Mouse (Mus musculus) brain, embryonic 18.5 days (tissue): Measurements from ENCODE around the gene Cacna1c.

Experiments used
- DNase-seq: peaks from one replicate; pipeline ENCODE4 v3.0.0-alpha.2; 2012; ENCODE audit warnings: low read depth, low spot score

Cacna1c gene

DNA sequence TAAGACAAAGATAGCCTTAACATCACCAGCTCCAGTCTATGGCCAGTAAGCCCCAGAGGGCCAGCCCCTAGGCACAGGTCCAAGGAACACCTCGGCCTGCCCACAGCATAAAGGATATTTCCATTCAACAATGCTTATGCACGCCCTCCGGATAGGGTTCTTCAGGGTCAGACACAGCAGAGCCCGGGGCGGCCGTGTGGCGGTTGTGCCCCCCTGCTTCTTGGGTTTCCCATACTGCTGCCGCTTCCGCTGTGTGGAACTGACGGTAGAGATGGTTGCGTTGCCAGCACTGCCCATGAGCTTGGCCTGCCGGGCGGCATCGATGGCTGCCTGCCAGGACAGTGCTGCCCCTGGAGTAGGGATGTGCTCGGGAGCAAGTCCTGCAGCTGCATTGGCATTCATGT, 139.1 kb downstream of the Cacna1c start:
- DNase-seq, result no peak

DNA sequence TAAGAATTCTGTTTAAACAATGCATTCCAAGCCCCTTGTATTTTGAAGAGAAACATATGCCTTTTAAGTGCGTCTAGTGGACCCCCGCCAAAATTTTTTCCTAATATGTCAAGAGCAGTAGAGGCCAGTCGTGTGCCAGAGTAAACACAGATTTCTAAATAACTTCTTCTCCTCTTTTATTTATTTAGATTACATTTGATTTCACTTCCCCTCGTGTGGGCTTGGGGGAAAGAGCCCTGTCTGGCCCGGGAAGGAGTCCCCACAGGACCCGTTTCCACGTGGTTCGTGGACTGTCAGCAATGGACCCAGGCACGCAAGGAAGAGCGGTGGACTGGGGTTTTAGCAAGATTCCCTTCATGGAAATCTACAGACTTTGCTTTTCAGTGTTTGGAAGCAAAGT, 143.4 kb downstream of the Cacna1c start:
- DNase-seq, result no peak

DNA sequence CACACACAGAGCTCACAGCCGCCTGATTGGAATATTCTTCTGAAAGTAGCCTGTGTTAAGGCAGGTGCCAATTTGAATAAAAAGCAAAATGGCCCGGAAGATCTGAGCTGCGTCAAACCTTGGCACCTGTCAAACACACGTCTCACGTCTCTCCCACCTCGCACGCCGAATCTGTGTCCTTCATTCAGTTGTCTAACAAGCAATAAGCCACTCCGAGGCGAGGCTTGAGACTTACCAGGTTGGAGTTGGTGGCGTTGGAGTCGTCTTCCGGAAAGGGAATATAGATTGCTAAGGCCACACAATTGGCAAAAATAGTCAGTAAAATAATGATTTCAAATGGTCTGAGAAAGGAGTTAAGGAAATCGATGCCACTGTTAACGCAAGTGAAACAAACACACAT, 143.9 kb downstream of the Cacna1c start:
- DNase-seq, result no peak

DNA sequence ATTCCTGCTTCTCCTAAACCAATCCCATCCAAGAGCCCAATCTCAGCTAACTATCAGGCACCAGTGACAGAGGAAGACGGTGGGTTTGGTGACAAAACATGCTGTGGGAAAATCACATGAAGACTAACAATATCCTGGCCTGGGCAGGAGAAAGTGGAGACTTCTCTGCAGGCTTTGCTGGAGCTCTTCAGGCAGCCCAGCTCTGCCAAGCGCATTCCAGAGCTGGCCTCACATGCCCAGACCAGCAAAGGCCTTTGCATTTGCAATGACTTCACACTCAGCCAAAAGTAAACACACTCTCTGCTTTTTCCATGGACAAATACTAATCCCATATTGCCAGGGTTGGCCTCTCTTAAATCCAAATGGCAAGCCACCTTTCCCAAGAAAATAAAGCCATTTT, 144.5 kb downstream of the Cacna1c start:
- DNase-seq, result no peak

DNA sequence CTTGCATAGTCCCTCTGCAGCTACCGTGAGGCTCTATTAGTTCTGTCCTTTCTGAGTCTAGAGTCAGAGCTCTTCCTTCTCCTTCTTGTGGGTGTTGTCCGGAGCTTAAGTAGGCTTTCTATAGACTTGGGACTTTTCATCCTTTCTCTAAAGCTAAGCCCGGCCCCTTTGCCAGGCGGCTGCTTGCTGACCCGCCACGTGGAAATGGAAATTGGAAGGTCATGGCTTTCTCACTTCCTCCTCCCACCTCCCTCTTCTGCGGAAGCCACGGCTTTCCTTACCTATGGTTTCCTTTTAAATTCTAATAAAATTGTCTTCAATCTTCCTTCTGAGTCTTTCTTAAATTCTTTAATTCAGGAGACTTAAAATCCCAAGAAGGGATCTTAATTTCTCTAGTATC, 148.9 kb downstream of the Cacna1c start:
- no peak for DNase-seq

DNA sequence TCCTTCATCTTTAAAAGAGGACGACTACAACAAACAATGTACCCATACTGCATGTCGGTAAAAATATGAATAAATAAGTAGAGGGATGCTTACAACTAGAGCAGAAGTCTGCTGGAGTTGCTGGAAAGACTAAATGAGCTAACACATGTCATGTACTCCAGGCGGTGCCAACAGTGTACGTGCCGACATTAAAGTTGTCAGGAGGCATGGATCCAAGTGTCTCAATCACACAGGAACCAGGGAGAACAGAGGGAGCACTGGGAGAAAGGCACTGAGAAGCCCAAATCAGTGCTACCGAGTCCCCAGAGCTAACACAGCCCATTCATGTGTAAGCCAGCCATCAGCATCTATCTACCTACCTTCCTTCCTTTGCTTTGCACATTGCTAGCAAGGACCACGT, 150.7 kb downstream of the Cacna1c start:
- DNase-seq, result no peak

DNA sequence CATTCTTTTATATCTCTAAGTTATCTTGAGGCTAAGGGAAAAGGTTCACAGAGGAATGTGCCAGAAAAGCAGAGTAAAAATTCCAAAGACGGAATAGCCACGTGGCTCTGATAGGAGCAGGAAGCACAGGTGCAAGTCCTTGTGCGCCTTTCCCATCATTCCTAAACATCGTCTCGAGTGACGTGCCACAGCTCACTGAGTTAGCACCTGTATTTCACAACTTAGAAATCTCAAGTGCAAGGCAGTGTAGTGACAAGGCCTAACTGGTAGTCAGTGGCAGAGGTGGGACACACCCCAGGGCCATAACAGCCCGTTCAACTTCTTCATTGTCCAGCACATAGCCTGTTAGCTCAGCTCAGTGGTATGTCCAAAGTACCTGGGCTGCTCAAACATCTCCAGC, 152.1 kb downstream of the Cacna1c start:
- no peak for DNase-seq

DNA sequence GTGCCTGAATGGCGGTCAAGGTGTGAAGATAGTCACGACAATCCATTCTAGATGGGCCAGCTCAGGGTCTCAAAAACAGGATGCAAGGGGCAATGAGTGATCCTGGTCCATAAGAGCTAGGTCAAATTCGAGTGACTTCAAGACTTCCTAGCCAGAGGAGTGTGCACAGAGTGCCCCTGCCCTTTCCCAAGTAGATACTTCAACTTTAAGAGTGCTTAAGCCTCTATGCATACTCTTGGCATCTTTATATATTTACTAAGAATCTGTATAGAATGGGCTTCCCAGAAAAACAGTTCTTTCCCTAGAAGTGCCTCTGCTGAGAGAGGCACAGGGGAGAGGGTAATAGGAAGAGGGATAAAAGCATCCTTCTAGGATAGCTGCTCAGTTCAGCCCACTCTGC, 153.4 kb downstream of the Cacna1c start:
- DNase-seq, result no peak

DNA sequence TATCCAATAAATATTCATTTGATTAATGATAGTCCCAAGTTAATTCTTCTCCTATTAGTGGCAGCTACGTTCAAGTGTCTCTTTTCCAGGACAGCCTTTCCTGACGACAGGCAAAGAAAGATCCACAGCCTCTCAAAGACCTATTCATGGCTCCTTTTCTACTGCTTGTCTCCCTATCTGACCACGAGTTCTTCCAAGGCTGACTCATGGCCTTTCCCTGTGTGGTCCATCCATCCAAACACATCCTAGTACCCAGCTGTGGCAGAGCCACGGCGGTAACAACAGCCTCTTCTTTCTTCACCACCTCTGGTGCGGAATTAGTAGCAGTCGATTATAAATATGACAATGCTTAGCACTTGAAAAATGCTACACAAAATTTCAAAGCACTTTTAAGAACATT, 155.3 kb downstream of the Cacna1c start:
- no peak for DNase-seq

DNA sequence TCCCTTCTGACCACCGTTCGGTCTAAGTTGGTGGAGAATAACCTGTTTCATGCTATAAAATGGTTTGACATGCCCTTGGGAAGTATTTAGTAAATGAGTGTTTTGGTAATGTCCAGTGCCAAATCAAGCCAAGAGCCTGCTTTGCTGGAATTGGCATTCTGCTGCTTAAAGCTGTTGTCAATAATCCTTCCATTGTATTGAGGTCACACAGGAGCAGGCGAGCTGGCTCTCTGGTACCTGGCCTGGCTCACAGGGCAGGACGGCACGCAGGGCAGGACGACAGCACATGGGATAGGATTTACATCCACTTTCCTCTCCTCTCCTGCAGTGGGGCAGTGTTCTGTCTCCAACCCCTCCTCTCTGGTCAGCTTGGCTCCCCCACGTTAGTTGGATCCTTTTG, 156.4 kb downstream of the Cacna1c start:
- no peak for DNase-seq

DNA sequence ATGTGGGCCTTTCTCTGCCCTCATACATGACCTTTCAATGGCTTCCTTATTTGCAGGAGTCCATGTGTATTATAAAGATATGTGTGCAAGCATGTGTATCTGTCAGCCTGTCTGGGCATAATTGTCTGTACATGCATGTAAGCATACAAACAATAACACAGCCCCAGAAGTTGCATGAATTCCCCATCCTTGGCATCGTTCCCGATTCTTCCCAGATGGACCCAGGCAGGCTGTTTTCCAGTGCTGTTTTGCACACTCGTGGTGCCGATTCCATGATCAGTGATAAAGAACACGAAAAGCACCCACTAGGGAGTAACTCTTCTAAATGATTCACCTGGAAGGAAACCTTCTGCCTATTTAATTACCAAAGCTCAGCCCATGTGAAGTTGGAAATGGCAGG, 156.9 kb downstream of the Cacna1c start:
- DNase-seq, result no peak

DNA sequence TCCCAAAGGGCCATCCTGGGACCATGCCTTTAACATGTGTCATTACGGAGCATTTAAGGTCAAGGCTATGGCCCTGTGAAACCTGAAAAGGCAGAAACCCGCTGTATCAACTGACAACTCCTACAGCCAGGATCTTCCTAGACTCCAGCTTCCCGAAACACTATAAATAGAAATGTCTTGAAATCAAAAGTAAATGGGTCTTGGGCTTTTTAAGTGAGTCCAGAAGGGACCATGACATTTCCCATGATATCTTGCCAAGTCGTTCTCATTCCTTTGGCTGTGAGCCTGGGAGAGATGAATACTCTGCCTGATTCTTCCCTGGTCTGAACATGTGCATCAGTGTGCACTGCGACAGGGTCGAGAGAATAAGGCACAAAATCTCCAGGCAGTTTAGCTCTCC, 158.4 kb downstream of the Cacna1c start:
- no peak for DNase-seq

DNA sequence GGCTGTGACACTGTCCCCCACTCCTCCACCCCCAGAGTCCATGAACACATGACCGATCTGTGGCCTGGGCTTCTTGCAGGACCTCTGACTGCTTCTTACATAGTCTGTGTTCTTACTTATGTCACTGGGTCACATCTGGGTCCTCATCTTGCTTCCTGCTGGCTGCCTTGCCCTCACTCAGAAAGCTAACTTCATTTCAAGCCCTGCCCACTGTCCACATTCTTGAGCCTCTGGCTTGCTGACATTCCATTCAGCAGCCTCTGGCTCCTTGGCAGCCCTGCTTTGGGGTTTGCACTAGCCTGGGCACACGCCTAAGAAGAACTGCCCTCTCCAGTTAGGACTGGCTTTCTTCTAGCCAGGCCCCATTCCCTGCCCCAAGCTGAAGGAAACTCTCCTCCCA, 159.2 kb downstream of the Cacna1c start:
- DNase-seq, result no peak

DNA sequence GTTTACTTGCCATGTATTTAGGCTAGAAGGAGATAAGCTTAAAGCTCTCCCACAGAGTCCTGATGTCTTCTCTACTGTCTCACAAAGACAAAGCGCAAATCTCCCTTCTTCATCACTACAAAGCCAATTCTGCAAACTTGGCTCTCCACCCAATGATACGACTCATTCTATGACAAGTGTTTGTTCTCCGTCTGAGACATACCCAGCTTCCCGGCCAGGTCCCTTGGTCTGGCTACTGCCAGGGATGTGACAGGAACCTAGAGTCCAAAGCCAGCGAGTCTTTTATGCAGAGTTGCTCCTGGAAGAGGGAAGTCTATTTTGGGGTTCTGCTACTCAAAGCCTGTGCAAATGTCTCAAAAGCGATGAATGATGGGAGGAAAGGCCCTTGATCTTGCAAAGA, 160.9 kb downstream of the Cacna1c start:
- DNase-seq, result no peak

DNA sequence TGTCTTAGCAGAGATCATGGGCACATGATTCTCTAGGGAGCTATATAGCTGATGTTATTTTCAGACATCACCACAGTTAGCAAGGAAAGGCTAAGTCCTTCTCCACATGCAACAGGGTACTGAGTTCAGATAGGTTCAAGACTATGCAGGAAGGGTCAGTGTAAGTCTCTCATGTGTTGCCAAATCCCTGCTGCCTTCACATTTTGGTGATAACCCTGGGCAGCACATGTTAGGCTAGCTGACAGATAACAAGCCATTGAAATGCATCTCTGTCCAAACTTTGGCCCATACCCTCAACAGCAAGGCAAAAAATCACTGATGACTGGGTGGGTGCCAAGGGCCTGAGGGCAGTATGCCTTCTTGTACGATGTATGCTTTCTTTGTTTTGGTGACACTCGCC, 161.3 kb downstream of the Cacna1c start:
- DNase-seq, result no peak

DNA sequence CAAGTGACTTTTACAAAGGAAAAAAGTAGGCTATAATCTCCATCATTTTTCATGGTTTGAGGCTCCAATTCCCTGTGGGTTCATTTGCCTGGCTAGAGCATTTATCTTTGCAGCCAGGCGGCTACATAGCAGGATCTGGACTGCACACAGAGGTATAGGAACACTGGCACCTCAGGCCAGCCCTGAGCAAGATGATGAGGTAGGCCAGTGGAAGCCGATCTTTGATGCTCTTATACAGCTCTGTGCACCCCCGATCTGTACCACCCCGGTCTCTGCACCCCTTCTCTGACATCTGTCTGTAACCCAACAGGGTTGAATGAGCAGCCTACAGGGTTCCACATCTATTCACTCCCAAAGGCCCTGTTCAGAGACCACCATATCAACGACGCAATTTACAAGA, 168.3 kb downstream of the Cacna1c start:
- no peak for DNase-seq

DNA sequence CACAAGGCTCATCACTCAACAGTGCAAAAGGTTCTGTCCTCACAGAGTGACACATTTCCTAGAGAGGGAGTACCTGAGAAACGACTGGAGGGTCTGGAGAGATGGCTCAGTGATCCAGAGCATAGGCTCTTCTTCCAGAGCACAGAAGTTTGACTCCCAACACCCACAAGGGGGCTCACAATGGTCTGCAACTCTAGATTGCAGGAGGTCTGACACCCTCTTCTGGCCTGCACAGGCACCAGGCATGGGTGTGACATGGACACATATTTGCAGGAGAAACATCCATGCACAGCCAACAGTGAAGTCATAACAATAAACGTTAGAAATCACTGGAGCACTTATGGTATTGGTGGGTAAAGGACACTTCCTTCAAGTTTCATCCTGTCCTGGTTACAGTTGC, 173.4 kb downstream of the Cacna1c start:
- DNase-seq, result no peak

DNA sequence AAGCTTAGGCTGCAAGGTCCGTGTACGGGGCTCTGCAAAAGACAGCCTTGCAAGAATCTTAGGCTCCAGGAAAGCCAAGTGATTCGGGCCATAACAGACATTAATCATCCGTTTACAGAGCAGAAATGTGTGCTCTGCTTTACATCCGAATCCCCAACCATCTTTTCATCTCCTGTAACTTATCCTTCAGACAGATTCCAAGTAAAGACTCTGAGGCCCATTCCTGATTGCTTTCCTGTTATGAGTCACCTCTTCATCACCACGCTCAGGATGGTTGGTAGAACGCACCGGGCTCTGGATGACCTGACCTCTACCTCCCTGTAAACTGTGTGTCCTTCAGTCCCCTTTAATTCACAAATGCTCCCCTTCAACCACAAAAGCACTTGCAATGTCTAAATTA, 175.0 kb downstream of the Cacna1c start:
- no peak for DNase-seq

DNA sequence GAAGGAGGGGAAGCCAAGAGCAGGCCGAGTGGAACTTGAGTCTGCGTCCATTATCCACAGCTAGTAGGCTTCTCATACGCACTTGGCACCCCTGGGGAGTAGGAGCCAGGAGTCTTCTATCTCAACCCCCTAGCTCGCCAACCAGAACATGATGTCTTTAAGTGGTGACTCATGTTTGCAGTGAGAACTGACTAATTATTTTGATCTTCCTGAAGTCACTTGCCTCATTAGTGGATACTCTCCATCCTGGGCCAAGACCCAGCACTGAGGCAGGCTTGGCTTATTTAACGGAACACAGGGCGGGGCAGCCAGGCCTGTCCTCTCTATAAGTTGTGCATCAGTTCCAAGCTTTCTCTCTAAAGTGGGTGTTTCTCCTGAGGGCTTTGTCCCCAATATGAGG, 177.3 kb downstream of the Cacna1c start:
- DNase-seq, result no peak

DNA sequence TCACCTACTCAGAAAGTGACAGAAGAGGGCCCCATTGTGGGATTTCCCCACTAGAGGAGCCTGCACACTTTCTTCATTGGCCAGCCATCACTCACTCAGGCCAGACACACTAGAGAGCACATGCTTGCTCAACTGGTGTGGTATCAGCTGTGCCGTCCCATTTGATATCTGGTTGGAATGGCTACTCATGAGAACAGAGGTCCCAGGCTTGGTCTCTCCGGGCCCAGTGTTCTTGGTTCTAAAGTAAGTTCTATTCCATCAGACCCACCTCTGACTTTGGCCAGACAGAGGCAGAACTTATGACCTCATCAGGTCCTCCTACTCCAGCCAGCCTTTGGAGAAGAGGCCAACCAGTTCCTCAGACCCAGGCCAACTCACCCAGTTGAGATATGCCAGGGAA, 178.0 kb downstream of the Cacna1c start:
- DNase-seq, result no peak

DNA sequence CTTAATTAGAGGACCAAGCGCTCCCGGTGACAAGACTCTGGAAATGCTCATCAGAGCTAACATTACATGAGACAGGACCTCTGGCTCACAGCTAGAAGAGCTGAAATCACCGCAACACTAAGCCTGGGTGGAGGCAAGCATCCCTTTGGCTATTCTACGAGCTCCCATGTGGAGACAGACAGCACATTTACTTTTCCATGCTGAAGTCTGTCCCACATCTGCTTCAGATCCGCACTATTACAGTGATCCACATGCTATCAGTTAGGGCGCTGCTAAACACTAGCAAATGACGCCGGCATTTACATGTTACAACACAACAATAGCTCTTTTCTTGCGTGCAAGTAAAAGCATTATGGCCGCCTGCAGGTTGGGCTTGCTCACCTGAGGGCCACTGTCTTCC, 178.7 kb downstream of the Cacna1c start:
- no peak for DNase-seq

DNA sequence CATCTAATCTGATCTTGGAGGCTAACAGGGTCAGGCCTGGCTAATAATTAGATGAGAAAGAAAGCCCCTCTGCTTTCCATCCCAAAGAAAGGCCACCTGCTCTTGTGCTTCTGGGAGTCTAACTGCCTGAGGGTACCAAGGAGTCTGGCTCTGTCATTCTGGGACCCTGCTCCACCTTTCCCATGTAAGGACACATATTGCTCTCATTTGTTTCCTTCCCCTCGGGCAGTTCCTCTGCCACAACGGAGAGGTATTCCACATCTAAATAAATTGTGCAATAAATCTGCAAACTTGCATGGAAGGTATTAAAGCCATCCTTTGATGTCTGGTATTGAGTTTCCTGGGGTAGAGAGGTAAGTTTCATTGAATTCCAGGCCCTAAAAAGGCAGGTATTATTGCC, 180.9 kb downstream of the Cacna1c start:
- no peak for DNase-seq

DNA sequence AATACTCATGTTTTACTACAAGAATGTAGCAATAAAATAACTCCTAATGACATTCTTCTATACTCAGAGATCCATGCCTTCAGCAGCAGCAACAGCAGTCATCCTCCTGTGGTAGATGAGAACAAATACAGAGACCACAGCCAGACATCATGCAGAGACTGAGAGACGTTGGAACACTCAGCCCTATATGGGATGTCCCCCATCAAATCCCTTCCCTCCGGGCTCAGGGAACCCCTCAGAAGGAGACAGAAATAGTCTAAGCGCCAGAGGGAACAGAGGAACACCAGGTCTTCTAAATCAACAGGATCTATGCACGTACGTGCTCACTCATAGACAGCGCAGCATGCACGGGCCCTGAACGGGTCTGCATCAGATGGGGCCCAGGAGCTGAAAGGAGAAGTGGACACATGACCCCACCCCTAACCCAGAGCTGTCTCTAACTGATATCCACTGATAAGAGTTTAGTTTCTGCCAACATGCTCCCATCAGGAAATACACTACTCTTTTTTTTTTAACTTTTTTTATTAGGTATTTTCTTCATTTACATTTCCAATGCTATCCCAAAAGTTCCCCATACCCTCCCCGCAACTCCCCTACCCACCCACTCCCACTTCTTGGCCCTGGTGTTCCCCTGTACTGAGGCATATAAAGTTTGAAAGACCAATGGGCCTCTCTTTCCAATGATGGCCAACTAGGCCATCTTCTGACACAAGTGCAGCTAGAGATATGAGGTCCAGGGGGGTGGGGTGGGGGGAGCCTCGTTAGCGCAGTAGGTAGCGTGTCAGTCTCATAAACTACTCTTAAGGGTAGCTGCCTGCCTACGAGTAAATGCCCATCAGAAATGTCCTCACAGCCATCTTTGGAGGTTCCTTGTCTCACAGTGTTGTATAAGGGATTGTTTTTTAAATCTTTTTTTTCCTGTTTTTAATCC, 182.8 kb downstream of the Cacna1c start:
- DNase-seq, result no peak

DNA sequence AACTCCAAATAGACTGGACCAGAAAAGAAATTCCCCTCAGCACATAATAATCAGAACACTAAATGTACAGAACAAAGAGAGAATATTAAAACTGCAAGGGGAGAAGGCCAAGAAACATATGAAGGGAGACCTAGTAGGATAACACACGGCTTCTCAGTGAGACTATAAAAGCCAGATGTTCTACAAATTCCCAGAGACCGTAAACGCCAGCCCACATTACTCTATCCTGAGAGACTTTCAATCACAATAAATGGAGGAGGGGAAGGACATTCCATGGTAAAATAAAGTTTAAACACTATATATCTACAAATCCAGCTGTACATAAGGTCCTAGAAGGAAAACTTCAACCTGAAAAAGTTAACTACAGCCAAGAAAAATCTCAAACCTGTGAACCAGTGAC, 185.3 kb downstream of the Cacna1c start:
- DNase-seq, result no peak
